Mouse (Mus musculus) Patski (cell line): ENCODE results near the gene Cspg5. TPM values are rescaled to one million over a fixed set of nuclear protein-coding genes. Genes with fewer than 3 reads are reported as not detected.

Experiments
- ATAC-seq: fragments of 100-300 bp; one replicate; pipeline ENCODE4 v1.8.0; 2021
- CTCF ChIA-PET: fragments of 350-600 bp; sonication (Branson Sonifier 250); formaldehyde crosslinking; loops from one replicate; lab custom pipeline; 2022; ENCODE audit warnings: inconsistent platforms; lab: Charles Lee
- POLR2A ChIA-PET: fragments of 350-600 bp; sonication (Branson Sonifier 250); formaldehyde crosslinking; loops from one replicate; lab custom pipeline; 2022; ENCODE audit warnings: antibody characterized with exemption, inconsistent platforms; lab: Charles Lee
- DNase-seq: peaks from one replicate; pipeline ENCODE4 v3.0.0-alpha.2; 2011; ENCODE audit warnings: low read depth, low spot score
- H3K27me3 ChIP-seq: fragments of 371-371 bp; one replicate; pipeline ENCODE4 v1.5.1; 2021
- CTCF ChIP-seq: fragments of 100-300 bp; IDR thresholded peaks from one replicate; pipeline ENCODE4 v1.5.1; 2021
- in situ Hi-C: fragments of 300-500 bp; cut with MboI; formaldehyde crosslinking; loops from 3 replicates; pipeline ENCODE4 v1.11.1; 2018; ENCODE audit warnings: low pct_unique_long_range_greater_than_20kb, mixed read lengths
- polyA plus RNA-seq: library from polyadenylated mRNA; unstranded; gene quantifications from one replicate; pipeline ENCODE4 v1.2.3, GENCODE M21; 2021

Gene Cspg5
- polyA plus RNA-seq, 1 experiment from 2014 or later = 0.41 TPM

DNA sequence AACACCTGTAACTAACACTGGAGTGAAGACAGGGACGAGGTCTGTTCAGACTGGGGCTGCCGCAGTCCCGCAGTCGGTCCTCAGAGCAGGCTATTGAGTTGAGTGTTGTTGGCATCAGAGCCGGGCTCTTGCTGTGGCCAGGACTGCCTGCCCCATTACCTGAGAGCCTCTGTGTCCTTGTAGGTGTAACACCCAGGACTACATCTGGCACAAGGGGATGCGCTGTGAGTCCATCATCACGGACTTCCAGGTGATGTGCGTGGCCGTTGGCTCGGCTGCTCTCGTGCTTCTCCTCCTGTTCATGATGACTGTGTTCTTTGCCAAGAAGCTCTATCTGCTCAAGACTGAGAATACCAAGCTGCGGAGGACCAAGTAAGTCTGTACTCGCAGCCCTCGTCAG lies 7.2 kb downstream of the Cspg5 start:
- ATAC-seq = no peak
- in situ Hi-C loops = no loop called here
- POLR2A ChIA-PET = no interaction called here
- H3K27me3 ChIP-seq = peaks cover 3% of the 10 kb centered on the region
- no peak for TF ChIP-seq CTCF
- no peak for DNase-seq
- CTCF ChIA-PET = no interaction called here

DNA sequence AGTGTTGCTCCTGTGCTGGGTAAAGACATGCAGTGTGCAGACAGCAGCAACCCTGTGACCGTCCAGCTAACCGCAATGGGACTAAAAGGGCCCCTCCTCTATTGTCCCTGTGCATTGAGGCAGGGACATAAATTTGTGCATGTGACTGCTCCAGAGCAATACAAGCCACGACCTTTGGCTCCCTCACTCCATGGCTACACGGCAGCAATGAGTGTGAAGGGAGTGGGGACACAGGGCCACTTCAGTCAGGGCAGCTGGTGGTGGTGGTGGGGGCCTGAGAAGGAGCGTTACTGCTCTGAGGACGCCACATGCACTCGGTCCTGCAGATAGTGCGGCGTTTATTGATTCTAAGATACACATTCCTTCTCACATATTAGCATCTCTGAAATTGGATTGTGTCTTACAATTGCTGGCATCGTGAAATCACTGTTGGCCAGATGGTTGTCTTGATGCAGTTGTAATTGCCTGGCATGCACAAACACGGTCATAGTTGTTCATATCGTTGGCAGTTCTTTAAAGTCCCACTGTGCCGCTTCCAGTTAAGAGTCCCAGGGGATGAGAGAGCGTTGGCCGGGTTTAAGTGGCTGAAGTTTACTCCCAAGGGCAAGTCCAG lies 11.9 kb downstream of the Cspg5 start:
- ATAC-seq = no peak
- no peak for DNase-seq
- in situ Hi-C loops = no loop called here
- no peak for TF ChIP-seq CTCF
- H3K27me3 ChIP-seq = peaks cover 3% of the 10 kb centered on the region
- POLR2A ChIA-PET = no interaction called here
- CTCF ChIA-PET = no interaction called here

DNA sequence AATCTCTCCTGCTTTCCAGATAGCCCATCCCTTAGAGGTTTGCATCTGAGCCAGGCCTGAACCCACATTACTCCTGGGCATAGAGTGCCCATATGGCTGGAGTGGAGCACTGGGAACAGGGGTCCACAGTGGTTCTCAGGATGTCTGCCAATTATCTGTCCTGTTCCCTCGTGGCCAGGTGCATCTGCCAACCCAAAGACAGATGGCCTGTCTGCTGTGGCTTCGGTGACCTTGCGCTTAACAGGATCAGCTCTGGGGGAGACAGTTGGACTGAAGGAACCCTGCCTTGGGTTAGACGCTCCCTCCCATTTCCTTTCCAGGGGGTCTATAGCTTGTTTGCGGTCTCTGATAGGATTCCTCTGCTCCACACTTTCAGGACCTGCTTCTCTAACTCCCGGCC lies 15.1 kb downstream of the Cspg5 start:
- in situ Hi-C loops = no loop called here
- ChIA-PET CTCF (interaction anchor here (2.0 kb wide), 1 partner anchor 38 kb away, joined by 4 read pairs; no protein-coding TSS in a partner anchor), POLR2A (no interaction called here)
- ATAC-seq (no peak), DNase-seq (no peak)
- H3K27me3 ChIP-seq = no peaks in the 10 kb centered on the region
- TF ChIP-seq CTCF = no peak

DNA sequence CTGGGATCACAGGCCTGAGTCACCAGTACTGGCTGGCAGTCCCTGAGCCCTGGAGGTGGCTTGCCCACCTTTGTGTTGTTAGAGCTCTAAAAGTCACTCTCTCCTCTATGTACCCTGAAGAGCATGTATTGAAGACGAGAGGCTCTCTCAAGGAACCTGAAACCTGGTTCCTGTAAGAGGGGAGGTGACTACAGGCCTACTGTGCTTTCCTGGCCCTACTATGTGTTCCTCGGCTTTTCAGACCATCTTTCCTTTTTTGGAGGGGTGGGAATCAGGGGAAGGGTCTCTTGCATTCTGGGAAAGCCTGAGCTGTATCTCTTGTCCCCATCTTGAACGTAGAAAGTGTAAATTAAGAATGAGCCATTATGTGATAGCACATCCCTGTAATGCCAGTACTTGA lies 15.5 kb downstream of the Cspg5 start:
- ATAC-seq = no peak
- no peak for DNase-seq
- ChIA-PET POLR2A (interaction anchor here (0.6 to 0.7 kb wide), 2 partner anchors 13 to 15 kb away, joined by 3 to 9 read pairs; no protein-coding TSS in a partner anchor), CTCF (no interaction called here)
- in situ Hi-C loops = no loop called here
- H3K27me3 ChIP-seq = no peaks in the 10 kb centered on the region
- no peak for TF ChIP-seq CTCF

DNA sequence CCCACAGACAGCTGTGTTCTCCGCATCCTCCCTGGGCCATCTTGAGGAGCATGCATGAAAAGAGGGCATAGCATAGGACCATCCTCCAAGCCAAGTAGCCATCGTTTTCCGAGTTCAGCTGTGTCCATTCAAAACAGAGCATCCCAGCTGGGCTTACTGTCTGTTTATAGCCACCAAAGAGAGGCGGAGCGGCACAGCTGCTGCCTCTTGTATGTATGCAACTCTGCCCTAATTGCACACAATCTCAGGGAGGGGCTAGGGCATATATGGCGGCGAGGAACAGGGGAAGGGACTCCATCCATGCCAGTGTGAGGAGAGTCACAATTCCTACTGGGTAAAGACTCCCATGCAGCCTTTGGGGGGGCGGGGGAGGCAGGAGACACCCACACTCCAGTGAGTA lies 19.6 kb downstream of the Cspg5 start:
- CTCF ChIA-PET = no interaction called here
- POLR2A ChIA-PET = no interaction called here
- no peak for TF ChIP-seq CTCF
- ATAC-seq (no peak), DNase-seq (no peak)
- in situ Hi-C loops = no loop called here
- H3K27me3 ChIP-seq = peaks cover 4% of the 10 kb centered on the region

DNA sequence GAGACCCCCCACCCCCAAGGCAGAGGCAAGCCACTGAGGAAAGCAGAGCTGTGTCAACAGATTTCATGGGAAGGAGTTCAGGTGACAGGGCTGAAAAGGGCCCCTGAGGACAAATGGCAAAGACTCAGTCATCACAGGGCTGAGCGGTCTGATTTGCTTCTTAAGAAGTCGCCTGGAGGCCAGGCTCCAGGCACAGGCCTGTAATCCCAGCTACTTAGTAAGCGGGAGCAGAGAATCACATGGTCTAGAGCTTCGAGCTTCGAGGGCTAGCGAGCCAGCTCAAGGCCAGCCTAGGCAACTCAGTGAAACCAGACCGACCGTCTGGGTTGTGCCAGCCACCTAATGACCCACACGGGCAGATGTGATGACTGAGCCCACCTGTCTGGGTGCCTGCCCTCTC lies 21.4 kb downstream of the Cspg5 start:
- POLR2A ChIA-PET = interaction anchor here (0.5 kb wide), 1 partner anchor 345 kb away, joined by 3 read pairs; no protein-coding TSS in a partner anchor
- H3K27me3 ChIP-seq = peaks cover 4% of the 10 kb centered on the region
- in situ Hi-C loops = no loop called here
- DNase-seq (no peak), ATAC-seq (no peak)
- CTCF ChIA-PET = no interaction called here
- no peak for TF ChIP-seq CTCF

DNA sequence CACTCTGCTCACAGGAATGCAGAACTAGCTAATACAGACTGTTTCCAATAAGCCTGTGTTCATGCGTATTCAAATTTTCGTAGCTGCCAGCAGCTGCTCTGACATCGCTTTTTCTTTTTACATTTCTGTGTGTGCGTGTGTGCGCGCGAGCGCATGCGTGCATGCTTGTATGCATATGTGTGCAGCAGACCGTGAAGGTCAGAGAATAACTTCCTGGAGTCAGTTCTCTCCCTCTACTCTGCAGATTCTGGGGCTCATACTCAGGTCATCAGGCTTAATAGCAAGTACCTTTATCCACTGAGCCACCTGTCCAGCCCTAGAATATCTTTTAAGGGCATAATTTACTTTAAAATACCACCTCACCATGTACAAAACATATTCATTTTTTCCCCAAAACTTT lies 24.8 kb downstream of the Cspg5 start:
- DNase-seq = no peak
- ChIA-PET POLR2A (no interaction called here), CTCF (no interaction called here)
- no peak for ATAC-seq
- H3K27me3 ChIP-seq = peaks cover 4% of the 10 kb centered on the region
- TF ChIP-seq CTCF = no peak
- in situ Hi-C loops = no loop called here

DNA sequence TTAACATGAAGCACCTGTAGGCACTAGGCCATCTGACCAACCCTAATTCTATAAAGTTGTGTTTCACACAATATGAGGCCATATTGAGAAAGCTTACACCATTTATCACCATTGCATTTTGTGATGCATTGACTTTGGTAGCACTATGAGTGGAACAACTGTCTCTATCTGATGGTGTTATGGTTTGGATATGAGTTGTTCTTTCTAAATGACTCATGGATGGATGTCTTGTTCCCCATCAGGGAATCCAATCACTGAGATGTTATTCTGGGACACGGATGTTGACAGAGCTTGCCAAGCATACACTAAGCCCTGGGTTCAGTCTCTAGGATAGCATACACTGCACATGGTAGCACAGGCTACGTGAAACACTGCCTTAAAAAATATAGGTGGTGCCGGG lies 28.7 kb downstream of the Cspg5 start:
- ChIA-PET CTCF (no interaction called here), POLR2A (interaction anchor here (0.6 kb wide), 2 partner anchors 35 to 47 kb away, joined by 3 to 4 read pairs; no protein-coding TSS in a partner anchor)
- DNase-seq = no peak
- TF ChIP-seq CTCF = no peak
- in situ Hi-C loops = no loop called here
- no peak for ATAC-seq
- peaks cover 4% of the 10 kb centered on the region for H3K27me3 ChIP-seq

DNA sequence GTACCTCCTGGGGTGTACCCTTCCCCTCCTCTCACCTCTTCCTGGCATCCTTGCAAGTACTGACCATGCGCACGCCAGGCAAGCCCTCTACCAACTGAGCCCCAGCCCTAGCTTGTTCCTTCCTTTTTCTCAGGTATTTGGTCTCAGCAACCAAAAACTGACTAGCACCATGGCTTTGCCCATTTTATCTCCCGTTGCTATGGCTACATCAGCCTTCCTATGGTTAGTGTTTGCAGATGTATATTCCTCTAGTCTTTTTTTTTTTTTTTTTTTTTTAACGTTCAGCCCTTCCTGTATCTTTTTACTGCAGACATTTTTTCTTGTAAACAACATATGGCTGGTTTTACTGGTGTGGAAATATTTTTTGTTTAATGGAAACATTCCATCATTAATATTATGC lies 29.9 kb downstream of the Cspg5 start:
- no peak for TF ChIP-seq CTCF
- no peak for DNase-seq
- ChIA-PET POLR2A (interaction anchor here (0.6 kb wide), 1 partner anchor 14 kb away, joined by 9 read pairs; no protein-coding TSS in a partner anchor), CTCF (no interaction called here)
- in situ Hi-C loops = no loop called here
- H3K27me3 ChIP-seq = no peaks in the 10 kb centered on the region
- ATAC-seq = no peak

DNA sequence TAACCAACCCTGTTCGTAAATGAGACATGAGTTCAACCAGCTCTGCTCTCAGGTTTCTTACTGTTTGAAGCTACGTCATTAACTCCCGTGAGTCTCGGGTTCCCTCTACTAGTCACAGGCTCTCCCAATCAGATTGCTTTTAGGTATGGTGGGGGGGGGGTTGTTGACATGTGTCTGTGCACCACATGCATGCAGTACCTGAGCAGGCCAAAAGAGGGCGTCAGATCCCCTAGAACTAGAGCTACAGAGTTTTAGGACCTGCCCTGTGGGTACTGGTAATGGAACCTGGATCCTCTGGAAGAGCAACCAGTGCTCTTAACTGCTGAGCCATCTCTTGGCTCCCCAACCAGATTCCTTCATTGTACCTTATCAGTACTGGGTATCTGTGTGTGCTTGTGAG lies 32.3 kb downstream of the Cspg5 start:
- no peak for TF ChIP-seq CTCF
- POLR2A ChIA-PET = no interaction called here
- CTCF ChIA-PET = no interaction called here
- DNase-seq = no peak
- in situ Hi-C loops = no loop called here
- H3K27me3 ChIP-seq = no peaks in the 10 kb centered on the region
- no peak for ATAC-seq

DNA sequence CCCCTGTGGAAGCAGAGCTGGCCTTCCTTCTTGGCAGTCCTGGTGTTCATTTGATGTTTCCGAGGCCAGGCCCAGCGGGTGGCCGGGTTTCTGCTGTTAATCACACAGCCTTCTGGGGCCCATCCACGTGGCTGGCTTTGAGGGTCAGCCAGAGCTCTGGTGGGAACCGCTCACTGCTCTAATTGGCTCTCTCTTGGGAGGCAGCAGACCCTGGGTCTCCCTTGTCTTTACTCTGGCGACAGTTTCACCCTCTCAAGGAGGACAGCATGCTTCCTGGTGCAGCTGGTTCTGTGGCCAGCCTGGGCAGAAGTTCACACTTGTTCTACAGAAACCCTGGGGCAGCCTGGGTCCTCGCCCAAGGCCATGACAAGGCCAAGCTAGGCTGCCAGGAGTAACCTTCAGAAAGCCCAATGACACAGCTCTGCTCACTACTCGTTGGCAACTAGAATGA lies 33.9 kb downstream of the Cspg5 start:
- H3K27me3 ChIP-seq = no peaks in the 10 kb centered on the region
- DNase-seq (no peak), ATAC-seq (no peak)
- TF ChIP-seq CTCF = no peak
- CTCF ChIA-PET = interaction anchor here (1.4 kb wide), 1 partner anchor 17 kb away, joined by 4 read pairs; no protein-coding TSS in a partner anchor
- in situ Hi-C loops = no loop called here
- POLR2A ChIA-PET = no interaction called here
